Mouse (Mus musculus): ENCODE measurements at regions not wholly inside any gene's neighbourhood (a gene's known extent, or its start where the extent isn't known, plus 50 kb on each side); places are given as distances from the start of the nearest gene placed in this dataset.
A peak's percentile ranks its signal among the peaks of the same experiment; 100 is the strongest.

DNA sequence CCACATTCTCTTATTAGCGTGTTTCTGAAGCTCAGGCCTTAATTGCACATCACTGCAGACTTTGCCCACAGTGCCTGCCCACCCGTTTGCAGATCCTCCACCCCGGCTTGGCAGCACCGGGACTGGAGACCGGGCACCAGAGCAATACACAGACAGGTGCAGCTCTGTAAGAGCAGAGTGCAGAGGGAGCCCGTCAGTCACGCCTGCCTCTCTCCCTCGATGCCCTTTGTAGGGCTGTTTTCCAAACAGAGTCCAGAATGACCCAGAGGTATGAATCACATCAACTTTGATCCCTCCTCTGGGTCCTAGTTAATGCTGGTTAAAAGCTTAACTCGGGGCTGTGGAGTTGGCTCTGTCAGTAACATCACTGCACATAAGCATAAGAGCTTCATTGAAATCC lies 155.3 kb upstream of the Lhx5 start:
- DNase-seq (ENCODE audit: low spot score) (no peak), ATAC-seq (ENCODE audit: low FRiP score) (no peak)
- Histone ChIP-seq H3K9me3 (ENCODE audit: low read length) (no peaks in the 10 kb centered on the region), H3K4me3 (ENCODE audit: low read depth, low read length) (no peak overlapping the region), H3K27ac (ENCODE audit: low read depth, low read length) (peak overlapping the region; percentile 55; the same call in 1 of the 2 replicates), H3K27me3 (ENCODE audit: insufficient read depth, low read length) (0 out of 2 replicates have a peak, but pooled peaks cover 3% of the 10 kb centered on the region), H3K4me1 (ENCODE audit: insufficient read depth, low read length) (peaks cover 4% of the 10 kb centered on the region; the same call in 1 of the 2 replicates), H3K9ac (replicated peaks; ENCODE audit: low read length, poor library complexity, severe bottlenecking) (no peak overlapping the region), H3K4me2 (ENCODE audit: low read depth, low read length, poor library complexity, severe bottlenecking) (no peak overlapping the region), H3K36me3 (ENCODE audit: insufficient read depth, low read length) (no peaks in the 10 kb centered on the region)
- TF ChIP-seq CTCF (IDR thresholded peaks at IDR 0.05), result no peak
- 54% methylated on average over 9 of the region's 9 CpGs for WGBS

- Histone ChIP-seq H3K9ac (replicated peaks; ENCODE audit: low read length, poor library complexity, severe bottlenecking) (no peak overlapping the region), H3K27me3 (ENCODE audit: insufficient read depth, low read length) (peaks cover 3% of the 10 kb centered on the region; the same call in 1 of the 2 replicates), H3K9me3 (ENCODE audit: low read length) (no peaks in the 10 kb centered on the region), H3K4me2 (ENCODE audit: low read depth, low read length, poor library complexity, severe bottlenecking) (peak overlapping the region; percentile 18; the same call in 1 of the 2 replicates), H3K4me1 (ENCODE audit: insufficient read depth, low read length) (peaks cover 8% of the 10 kb centered on the region; the same call in 1 of the 2 replicates), H3K27ac (ENCODE audit: low read depth, low read length) (no peak overlapping the region; the same call in 1 of the 2 replicates), H3K36me3 (ENCODE audit: insufficient read depth, low read length) (no peaks in the 10 kb centered on the region), H3K4me3 (ENCODE audit: low read depth, low read length) (no peak overlapping the region)
- 4% methylated on average over 13 of the region's 13 CpGs for WGBS
- no peak for TF ChIP-seq CTCF (IDR thresholded peaks at IDR 0.05)
- no peak for ATAC-seq (ENCODE audit: low FRiP score)
- no peak for DNase-seq (ENCODE audit: low spot score)
Measured at GRCm38 (mm10) chr5:120280321-120280720, 151.2 kb upstream of the Lhx5 start.

GRCm38 (mm10) chr5:120280991-120281602 lies 150.4 kb upstream of the Lhx5 start:
- Histone ChIP-seq H3K27ac (ENCODE audit: low read depth, low read length) (peak overlapping the region; percentile 39; the same call in 1 of the 2 replicates), H3K36me3 (ENCODE audit: insufficient read depth, low read length) (no peaks in the 10 kb centered on the region), H3K4me2 (ENCODE audit: low read depth, low read length, poor library complexity, severe bottlenecking) (no peak overlapping the region; the same call in 1 of the 2 replicates), H3K4me1 (ENCODE audit: insufficient read depth, low read length) (peaks cover 8% of the 10 kb centered on the region; the same call in 1 of the 2 replicates), H3K4me3 (ENCODE audit: low read depth, low read length) (no peak overlapping the region), H3K27me3 (ENCODE audit: insufficient read depth, low read length) (peaks cover 3% of the 10 kb centered on the region; the same call in 1 of the 2 replicates), H3K9ac (replicated peaks; ENCODE audit: low read length, poor library complexity, severe bottlenecking) (peak overlapping the region; percentile 46; the same call in 1 of the 2 replicates), H3K9me3 (ENCODE audit: low read length) (no peaks in the 10 kb centered on the region)
- peak; percentile 30; the same call in 1 of the 2 replicates for TF ChIP-seq CTCF (IDR thresholded peaks at IDR 0.05)
- DNase-seq (ENCODE audit: low spot score), result peak; percentile 50
- ATAC-seq (ENCODE audit: low FRiP score), result no peak
- 8% methylated on average over 22 of the region's 22 CpGs for WGBS

GRCm38 (mm10) chr5:120281840-120282565 lies 149.5 kb upstream of the Lhx5 start:
- no peaks in the 10 kb centered on the region for H3K36me3 ChIP-seq (ENCODE audit: insufficient read depth, low read length)
- peaks cover 9% of the 10 kb centered on the region; the same call in 1 of the 2 replicates for H3K4me1 ChIP-seq (ENCODE audit: insufficient read depth, low read length)
- no peaks in the 10 kb centered on the region for H3K9me3 ChIP-seq (ENCODE audit: low read length)
- DNase-seq (ENCODE audit: low spot score) (no peak), ATAC-seq (ENCODE audit: low FRiP score) (no peak)
- H3K9ac ChIP-seq (replicated peaks; ENCODE audit: low read length, poor library complexity, severe bottlenecking), result no peak overlapping the region
- no peak overlapping the region for H3K4me2 ChIP-seq (ENCODE audit: low read depth, low read length, poor library complexity, severe bottlenecking)
- H3K27me3 ChIP-seq (ENCODE audit: insufficient read depth, low read length), result peaks cover 3% of the 10 kb centered on the region; the same call in 1 of the 2 replicates
- 35% methylated on average over 18 of the region's 18 CpGs for WGBS
- peak overlapping the region; percentile 39; the same call in 1 of the 2 replicates for H3K27ac ChIP-seq (ENCODE audit: low read depth, low read length)
- TF ChIP-seq CTCF (IDR thresholded peaks at IDR 0.05), result no peak
- no peak overlapping the region for H3K4me3 ChIP-seq (ENCODE audit: low read depth, low read length)

DNA sequence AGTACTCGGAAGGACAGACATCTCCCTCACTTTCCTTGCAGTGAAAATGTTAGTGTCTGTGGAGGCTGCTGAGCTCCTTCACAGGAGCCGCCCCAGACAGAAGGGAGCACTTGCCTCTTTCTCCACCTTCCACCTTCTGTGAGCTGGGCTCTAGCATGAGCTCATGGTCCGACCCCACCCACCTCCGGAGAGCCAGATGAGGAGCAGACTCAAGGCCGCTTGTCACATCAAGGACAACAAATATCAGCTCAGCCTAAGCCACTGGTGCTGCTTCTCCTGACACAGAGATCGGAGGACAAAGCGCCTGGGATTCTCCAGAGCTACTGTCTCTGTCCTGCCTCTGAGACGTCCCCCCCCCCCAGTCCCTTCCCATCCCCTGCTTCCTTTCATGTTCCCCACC lies 146.9 kb upstream of the Lhx5 start:
- H3K27ac ChIP-seq (ENCODE audit: low read depth, low read length), result no peak overlapping the region
- H3K4me3 ChIP-seq (ENCODE audit: low read depth, low read length), result no peak overlapping the region
- ATAC-seq (ENCODE audit: low FRiP score), result no peak
- no peak for DNase-seq (ENCODE audit: low spot score)
- H3K9me3 ChIP-seq (ENCODE audit: low read length), result no peaks in the 10 kb centered on the region
- no peak overlapping the region for H3K4me2 ChIP-seq (ENCODE audit: low read depth, low read length, poor library complexity, severe bottlenecking)
- H3K36me3 ChIP-seq (ENCODE audit: insufficient read depth, low read length), result no peaks in the 10 kb centered on the region
- H3K4me1 ChIP-seq (ENCODE audit: insufficient read depth, low read length), result peaks cover 16% of the 10 kb centered on the region; the same call in 1 of the 2 replicates
- WGBS, result 33% methylated on average over 8 of the region's 8 CpGs
- peaks cover 3% of the 10 kb centered on the region; the same call in 1 of the 2 replicates for H3K27me3 ChIP-seq (ENCODE audit: insufficient read depth, low read length)
- TF ChIP-seq CTCF (IDR thresholded peaks at IDR 0.05), result no peak
- no peak overlapping the region for H3K9ac ChIP-seq (replicated peaks; ENCODE audit: low read length, poor library complexity, severe bottlenecking)

GRCm38 (mm10) chr5:120285036-120285435 lies 146.5 kb upstream of the Lhx5 start:
- peaks cover 16% of the 10 kb centered on the region; the same call in 1 of the 2 replicates for H3K4me1 ChIP-seq (ENCODE audit: insufficient read depth, low read length)
- WGBS, result 15% methylated on average over 9 of the region's 9 CpGs
- no peak overlapping the region for H3K4me2 ChIP-seq (ENCODE audit: low read depth, low read length, poor library complexity, severe bottlenecking)
- no peaks in the 10 kb centered on the region; the same call in 1 of the 2 replicates for H3K27me3 ChIP-seq (ENCODE audit: insufficient read depth, low read length)
- TF ChIP-seq CTCF (IDR thresholded peaks at IDR 0.05), result no peak
- no peaks in the 10 kb centered on the region for H3K36me3 ChIP-seq (ENCODE audit: insufficient read depth, low read length)
- DNase-seq (ENCODE audit: low spot score) (no peak), ATAC-seq (ENCODE audit: low FRiP score) (no peak)
- no peak overlapping the region for H3K4me3 ChIP-seq (ENCODE audit: low read depth, low read length)
- no peaks in the 10 kb centered on the region for H3K9me3 ChIP-seq (ENCODE audit: low read length)
- H3K27ac ChIP-seq (ENCODE audit: low read depth, low read length), result no peak overlapping the region
- no peak overlapping the region for H3K9ac ChIP-seq (replicated peaks; ENCODE audit: low read length, poor library complexity, severe bottlenecking)
